Mouse (Mus musculus) CD4-positive, CD25-positive, alpha-beta regulatory T cell, adult 9 weeks (primary cell): ENCODE measurements around the gene Usp3. TPM values are rescaled to one million over a fixed set of nuclear protein-coding genes. Genes with fewer than 3 reads are reported as not detected.

ENCODE experiments used
- polyA plus RNA-seq: library from polyadenylated mRNA; unstranded; fragments of 100-300 nt; shearing (Covaris generic); gene quantifications from one replicate; pipeline ENCODE4 v1.2.1, GENCODE M21; 2017

Usp3 gene
- 236 TPM for polyA plus RNA-seq

DNA sequence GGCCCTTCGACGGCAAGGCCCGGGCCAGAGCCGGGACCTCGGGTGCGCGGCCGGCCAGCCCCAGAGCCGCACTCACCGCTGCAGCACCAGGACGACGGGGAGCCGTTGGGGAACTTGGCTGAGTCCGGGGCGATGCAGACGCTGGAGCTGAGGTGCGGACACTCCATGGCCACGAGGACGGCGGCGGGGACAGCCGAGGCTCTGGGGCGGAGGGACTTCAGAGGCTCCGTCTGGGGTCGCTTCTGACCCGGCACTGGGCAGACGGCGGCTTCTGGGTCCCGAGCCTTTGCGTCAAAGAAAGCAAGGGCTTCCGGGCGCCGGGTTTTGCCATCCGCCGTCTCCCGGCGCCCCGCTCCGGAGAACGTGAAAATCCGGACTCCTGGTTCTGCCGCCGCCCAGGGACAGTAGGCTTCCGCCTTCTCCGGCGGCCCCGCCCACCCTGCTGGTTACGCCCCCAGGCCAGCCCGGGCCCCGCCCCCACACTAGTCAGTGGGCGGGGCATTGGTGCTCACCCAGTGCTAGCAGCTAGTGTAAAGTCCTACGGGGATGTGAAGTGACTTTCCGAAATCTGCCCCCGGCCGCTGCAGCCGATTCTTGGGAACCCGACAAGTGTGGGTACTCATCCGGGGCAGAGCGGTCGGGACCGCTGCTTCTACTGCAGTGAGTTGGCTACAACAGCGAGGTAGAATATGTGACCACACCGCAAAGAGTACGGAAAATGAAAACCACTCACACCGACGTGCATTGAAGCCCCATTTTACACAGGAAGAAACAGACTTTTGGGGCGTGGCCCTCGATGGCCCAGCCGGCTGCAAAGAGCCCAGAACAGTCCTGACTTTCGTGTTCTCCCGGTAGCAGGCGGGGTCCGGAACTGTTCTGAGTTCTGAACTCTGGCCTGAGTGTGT is at the start of gene Usp3:
TSS of gene Usp3 (minus strand) at position 435 of the 905 bp plus-strand sequence.

DNA sequence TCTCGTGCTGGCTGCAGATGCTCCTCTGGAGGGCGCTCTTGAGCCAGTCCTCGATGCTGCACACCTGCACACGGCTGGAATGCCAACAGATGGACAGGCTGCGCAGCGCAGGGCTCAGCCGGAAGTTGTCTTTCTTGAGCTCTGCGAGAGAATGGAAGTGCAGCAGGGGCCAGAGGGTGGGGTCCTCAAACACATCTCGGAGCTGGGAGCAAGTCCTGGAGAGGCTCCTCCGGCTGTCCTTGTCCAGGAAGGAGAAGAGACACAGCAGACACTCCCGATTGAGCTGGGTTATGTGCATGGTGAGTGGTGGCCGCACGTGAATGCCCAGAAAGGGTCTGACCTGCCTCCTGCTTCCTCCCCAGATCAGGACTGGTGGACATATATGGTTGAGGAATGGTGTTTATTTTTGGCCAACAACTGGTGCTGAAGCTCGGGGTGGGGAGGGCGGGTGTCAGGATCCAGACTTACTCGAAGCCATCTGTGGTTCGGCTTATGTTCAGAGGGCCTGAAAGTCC is 78.6 kb downstream of the Usp3 start, which contains the start of gene Fbxl22:
TSS of gene Fbxl22 (minus strand) at position 338 of the 515 bp plus-strand sequence.

Other genes with a start within 250 kb of the Usp3 start
- 41.9 TPM for gene Herc1, start 242.7 kb downstream of the Usp3 start, polyA plus RNA-seq
- 2.7 TPM for gene Fbxl22, start 78.5 kb downstream of the Usp3 start, polyA plus RNA-seq
- 9.3 TPM for gene Car12, start 120.5 kb upstream of the Usp3 start, polyA plus RNA-seq
- 1.9 TPM for gene Aph1b, start 202.3 kb upstream of the Usp3 start, polyA plus RNA-seq
- gene Gm10647, start 203.9 kb upstream of the Usp3 start, polyA plus RNA-seq, result not detected
- 0.51 TPM for gene Aph1c, start 241.6 kb upstream of the Usp3 start, polyA plus RNA-seq